Mouse (Mus musculus) liver, postnatal 0 days (tissue): ENCODE measurements around the gene Stmn1.

Experiments used
- CTCF ChIP-seq: sonication (generic); IDR thresholded peaks from 2 replicates; pipeline ENCODE4 v1.5.1; 2016; ENCODE audit warnings: antibody characterized with exemption, low read depth
- EP300 ChIP-seq: IDR thresholded peaks from 2 replicates; pipeline ENCODE4 v1.6.1; 2016; ENCODE audit warnings: antibody characterized with exemption, low read depth, mild to moderate bottlenecking

GRCm38 (mm10) chr4:134496595-134497210 is 28.6 kb downstream of the Stmn1 start, which contains the start of gene Paqr7:
- TF ChIP-seq EP300 (no peak), CTCF (peak; percentile 12; the same call in 1 of the 2 replicates)
